Mouse (Mus musculus): ENCODE data around the gene Lypd5.
"Not testable (repeated sequence)": the region's sequence is repeated elsewhere in the genome, so short reads cannot be mapped to it uniquely, and the experiment has no call there.

Gene Lypd5

DNA sequence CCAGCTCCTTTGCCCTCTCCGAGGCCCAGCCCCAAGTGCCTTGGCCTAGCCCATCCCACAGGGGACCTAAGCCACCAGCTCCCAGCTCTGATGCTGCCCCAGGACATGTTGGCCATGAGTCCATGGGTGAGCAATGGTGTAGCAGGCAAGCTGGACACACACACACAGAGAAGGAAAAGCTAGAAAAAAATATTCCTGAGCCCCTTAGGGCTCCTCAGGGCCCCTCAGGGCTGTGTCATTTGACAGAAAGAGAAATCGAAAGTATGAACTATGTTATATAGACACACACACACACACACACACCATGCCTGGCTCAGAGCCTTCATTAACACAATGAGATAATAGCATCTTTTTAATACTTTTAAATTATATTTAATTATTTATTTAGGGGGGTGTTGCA lies 31.4 kb downstream of the Lypd5 start:
- in situ Hi-C loops (cut with MboI, MseI) = loop anchor here (10.0 kb wide), 2 partner anchors 1014 to 1304 kb away; partner anchors contain the start of genes B9d2, Lipe and Tgfb1

DNA sequence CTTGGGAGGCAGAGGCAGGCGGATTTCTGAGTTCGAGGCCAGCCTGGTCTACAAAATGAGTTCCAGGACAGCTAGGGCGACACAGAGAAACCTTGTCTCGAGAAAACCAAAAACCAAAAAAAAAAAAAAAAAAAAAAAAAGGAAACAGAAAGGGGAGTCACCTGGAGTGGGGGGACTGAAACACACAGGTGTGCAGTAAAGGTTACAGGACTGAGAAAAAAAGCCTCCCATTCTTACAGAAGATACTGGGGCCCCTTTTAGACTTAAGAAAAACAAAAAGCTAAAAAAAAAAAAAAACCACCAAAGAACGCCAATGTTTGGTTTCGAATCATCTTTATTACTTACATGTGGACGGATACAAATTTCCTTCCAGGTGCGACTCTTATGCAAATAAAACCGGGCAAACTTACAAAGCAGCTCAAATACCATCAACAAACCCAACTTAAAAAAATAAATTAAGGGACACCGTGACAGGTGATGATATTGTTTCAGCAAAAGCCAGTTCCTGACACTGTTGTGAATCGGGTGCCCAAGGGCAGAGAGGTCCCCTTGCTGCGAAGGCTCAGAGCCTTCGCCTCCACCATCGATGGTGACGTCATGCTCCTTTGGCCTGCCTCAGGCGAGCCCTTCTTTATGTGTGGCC lies 33.9 kb downstream of the Lypd5 start:
- in situ Hi-C loops (cut with MboI, MseI) = loop anchor here (10.0 kb wide), 2 partner anchors 1012 to 1302 kb away; partner anchors contain the start of genes B9d2, Lipe and Tgfb1

DNA sequence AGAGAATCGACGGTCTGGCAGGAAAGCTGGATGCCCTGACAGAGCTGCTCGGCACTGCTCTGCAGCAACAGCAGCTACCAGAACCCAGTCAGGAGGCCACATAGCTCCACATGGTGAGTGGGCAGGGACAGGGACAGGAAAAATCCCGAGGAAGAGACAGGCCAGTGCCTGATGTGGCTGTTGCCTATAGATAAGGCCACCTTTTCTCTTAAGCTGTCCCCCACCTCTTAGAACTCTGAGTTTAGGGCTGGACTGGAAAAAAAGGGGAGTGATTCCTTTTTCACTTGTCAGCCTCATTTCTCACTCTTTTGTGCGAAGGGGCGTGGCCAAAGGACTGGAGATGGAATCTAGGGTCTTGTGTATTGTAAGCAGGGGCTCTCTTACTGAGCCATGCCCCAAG lies 35.1 kb downstream of the Lypd5 start:
- in situ Hi-C loops (cut with MboI, MseI) = loop anchor here (10.0 kb wide), 2 partner anchors 1011 to 1301 kb away; partner anchors contain the start of genes B9d2, Lipe and Tgfb1

- in situ Hi-C loops (cut with MboI, MseI) = loop anchor here (10.0 kb wide), 2 partner anchors 1010 to 1300 kb away; partner anchors contain the start of genes B9d2, Lipe and Tgfb1
Observed at GRCm38 (mm10) chr7:24384827-24385226, 35.8 kb downstream of the Lypd5 start.

GRCm38 (mm10) chr7:24387059-24387556 lies 38.1 kb downstream of the Lypd5 start:
- in situ Hi-C loops (cut with MboI, MseI) = loop anchor here (10.0 kb wide), 2 partner anchors 1008 to 1298 kb away; partner anchors contain the start of genes B9d2, Lipe and Tgfb1

DNA sequence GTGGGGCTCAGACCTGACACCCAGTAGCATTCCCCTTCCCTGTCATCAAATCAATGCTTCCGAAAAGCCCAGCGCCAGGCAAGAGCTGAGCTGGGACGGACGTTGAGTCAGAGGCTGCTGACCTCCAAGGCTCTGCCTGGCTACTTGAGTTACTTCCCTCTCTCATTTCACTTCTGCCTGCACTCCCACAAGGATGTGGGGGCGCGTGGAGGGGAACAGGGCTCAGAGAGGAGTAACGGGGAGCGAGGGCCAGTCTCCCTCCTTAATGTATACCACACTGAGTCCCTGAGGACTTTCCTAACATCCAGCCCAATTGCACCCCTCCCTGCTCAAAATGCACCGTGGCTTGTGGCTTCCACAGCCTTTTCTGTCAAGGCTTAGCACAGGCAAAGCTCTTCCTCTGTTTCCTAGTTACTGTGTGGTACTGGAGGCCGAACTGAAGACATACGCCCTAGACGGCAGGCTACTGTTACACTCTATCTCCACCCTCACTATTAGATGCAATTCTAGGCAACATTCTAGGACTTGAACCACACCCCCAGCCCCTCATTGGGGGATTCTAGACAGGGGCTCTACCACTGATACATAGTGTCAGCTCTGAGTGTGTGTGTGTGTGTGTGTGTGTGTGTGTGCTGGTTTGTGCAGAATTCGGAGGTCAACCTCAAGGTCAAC lies 40.7 kb downstream of the Lypd5 start:
- in situ Hi-C loops (cut with MboI, MseI) = loop anchor here (10.0 kb wide), 2 partner anchors 1005 to 1295 kb away; partner anchors contain the start of genes B9d2, Lipe and Tgfb1

DNA sequence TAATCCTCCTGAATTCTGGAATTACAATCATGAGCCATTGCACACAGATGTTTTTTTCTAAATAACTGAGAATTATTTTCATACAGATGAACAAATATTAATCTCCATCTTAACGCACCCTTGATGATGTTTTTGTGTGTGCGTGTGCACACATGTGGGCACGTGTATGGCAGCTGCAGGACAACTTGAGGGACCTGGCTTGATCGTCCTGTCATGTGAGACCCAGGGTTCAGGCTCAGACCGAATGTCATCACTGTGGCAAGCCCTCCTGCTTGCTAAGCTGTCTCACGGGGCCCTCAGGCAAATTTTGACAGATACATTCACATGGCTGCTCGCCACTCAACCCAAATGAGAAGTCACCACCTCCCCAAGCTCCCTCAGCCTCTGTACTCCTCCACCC lies 41.5 kb downstream of the Lypd5 start:
- in situ Hi-C loops (cut with MboI, MseI) = no loop called here

DNA sequence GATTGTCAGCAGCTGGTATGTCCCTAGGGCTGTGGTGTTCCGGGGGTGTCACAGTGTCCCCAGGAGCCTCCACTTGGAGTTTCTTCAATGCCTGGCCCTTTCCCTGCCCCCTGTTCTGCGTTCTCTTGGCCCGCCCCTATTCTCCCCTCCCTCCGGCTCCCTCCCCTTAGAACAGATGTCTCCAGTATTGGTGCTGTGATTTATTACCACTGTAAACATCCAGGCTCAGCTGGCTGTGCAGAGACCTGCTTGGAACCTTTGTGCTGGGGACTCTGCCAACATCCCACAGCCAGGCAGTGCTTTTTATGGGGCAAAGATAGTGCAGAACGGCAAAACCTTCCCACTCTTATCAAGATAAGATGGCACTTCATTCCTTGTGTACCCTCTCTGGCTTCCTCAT lies 42.1 kb downstream of the Lypd5 start:
- in situ Hi-C loops (cut with MboI, MseI) = no loop called here

GRCm38 (mm10) chr7:24391687-24392086 lies 42.7 kb downstream of the Lypd5 start:
- in situ Hi-C loops (cut with MboI, MseI) = no loop called here

- in situ Hi-C loops (cut with MboI, MseI) = no loop called here
Observed at GRCm38 (mm10) chr7:24394054-24394453, 45.1 kb downstream of the Lypd5 start.

DNA sequence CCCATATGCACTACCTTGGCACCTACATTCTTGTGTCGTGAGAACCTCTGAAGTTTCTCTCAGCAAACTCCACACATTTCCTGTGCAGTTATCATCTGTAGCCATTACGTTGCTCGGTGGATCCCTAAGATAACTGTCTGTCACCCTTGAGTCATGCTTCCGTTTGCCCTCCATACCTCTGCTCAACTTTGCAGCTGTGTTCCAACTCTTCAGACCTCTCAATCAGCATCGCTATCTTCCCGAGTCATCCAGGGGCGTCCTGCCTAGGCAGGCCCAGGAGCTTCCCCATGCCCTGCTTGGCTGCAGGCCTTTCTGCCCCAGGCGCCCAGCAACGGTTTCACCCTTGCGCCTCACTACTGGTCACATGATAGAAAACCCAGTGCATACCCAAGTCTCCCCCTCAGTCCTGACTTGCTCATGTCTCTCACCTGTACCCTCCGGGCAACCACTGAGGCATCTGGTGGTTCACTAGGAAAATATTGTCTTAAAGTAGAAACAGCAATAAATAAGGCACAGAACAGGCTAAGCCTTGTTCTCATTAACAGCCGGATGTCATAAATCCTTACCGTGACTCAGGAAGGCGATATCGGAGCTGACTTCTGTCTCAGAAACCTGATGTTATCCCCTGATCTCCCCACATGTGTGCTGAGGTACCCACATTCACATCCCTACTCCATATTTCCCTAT lies 45.6 kb downstream of the Lypd5 start:
- in situ Hi-C loops (cut with MboI, MseI) = no loop called here

- in situ Hi-C loops (cut with MboI, MseI) = no loop called here
Observed at GRCm38 (mm10) chr7:24396832-24397231, 47.8 kb downstream of the Lypd5 start.

DNA sequence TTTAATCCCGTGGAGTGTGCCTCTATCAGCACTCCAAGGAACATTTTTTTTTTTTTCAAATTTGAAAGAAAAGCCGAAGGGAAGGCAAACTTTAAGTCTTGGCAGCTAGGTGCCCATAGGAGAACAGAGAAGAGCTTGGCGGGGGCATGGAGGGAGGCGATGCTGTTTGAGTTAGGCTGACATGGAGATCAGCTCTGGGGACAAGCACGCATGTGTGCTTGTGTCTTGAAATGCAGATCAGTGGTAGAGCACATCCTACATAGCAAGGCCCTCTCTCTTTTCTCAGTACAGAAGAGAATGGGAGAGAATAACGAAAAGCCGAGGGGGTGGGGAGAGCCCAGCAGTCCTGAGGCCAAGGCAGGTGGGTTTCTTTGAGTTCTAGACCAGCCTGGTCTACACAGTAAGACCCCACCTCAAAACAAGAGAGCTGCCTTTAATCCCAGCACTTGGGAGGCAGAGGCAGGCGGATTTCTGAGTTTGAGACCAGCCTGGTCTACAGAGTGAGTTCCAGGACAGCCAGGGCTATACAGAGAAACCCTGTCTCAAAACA lies 49.4 kb downstream of the Lypd5 start:
- in situ Hi-C loops (cut with MboI, MseI) = no loop called here

- in situ Hi-C loops (cut with MboI, MseI) = no loop called here
Observed at GRCm38 (mm10) chr7:24399256-24400081, 50.5 kb downstream of the Lypd5 start, which contains the start of gene Smg9. TSS of gene Smg9 (plus strand) at chr7:24399619.

DNA sequence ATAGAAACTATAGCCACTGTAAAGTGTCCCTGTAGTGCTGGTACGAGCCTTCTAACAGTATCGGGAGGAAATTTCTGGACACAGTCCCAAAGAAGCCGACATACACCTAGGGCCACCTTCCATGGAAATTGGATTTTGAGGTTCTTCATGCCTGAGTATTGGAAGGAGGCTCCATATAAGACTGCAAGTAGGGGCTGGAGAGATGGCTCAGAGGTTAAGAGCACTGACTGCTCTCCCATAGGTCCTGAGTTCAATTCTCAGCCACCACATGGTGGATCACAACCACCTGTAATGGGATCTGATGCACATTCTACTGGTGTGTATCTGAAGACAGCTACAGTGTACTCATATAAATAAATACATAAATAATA lies 51.1 kb downstream of the Lypd5 start:
- in situ Hi-C loops (cut with MboI, MseI) = no loop called here

DNA sequence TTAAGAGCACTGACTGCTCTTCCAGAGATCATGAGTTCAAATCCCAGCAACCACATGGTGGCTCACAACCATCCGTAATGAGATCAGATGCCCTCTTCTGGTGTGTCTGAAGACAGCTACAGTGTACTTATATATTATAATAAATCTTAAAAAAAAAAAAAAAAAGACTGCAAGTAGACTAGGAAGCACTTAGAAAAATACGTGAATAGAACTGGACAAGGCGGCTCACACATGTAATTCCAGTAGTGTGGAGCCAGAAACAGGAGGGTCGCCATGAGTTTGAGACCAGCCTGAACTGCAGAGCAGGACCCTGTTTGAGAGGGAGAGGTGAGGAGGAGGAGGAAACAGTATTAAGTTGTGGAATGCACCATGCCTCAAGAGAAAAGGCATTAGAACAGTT lies 51.5 kb downstream of the Lypd5 start:
- in situ Hi-C loops (cut with MboI, MseI) = not testable (repeated sequence)

DNA sequence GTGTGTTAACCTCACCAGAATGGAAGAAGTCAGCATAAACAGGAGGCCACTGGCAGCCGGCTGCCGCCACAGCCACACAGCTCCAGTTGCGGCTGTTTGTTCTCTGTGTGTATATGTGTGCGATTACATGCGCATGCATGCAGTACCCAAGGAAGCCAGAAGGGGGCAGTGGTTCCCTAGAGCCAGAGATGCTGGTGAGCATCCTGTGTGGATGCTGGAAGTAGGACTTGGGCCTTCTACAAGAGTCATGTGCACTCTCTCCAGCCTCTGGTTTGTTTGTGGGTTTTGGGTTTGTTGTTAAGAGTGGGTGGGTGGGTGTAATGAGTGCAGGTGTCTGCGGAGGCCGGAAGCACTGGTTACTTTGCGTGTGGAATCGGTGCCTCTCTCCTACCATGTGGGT lies 53.9 kb downstream of the Lypd5 start:
- in situ Hi-C loops (cut with MboI, MseI) = no loop called here
